Mouse (Mus musculus) right cerebral cortex, adult 2 months (tissue): ENCODE data around the gene Lancl3.
"Not testable (repeated sequence)": the region's sequence is repeated elsewhere in the genome, so short reads cannot be mapped to it uniquely, and the experiment has no call there.

Experiments used
- DNase-seq, 2 experiments: peaks; one replicate each; pipeline ENCODE4 v3.0.0; 2021 to 2022; ENCODE audit warnings: low spot score in 2 of 2

The Lancl3 gene

GRCm38 (mm10) chrX:9259267-9259666, 59.6 kb downstream of the Lancl3 start:
- no peak for DNase-seq

GRCm38 (mm10) chrX:9271112-9271511, 71.4 kb downstream of the Lancl3 start:
- no peak for DNase-seq

- no peak for DNase-seq
Observed at GRCm38 (mm10) chrX:9271947-9272459, 72.3 kb downstream of the Lancl3 start.

- DNase-seq = peak; percentile 22 to 49
Observed at GRCm38 (mm10) chrX:9272460-9273361, 73.0 kb downstream of the Lancl3 start, which contains the start of gene Xk. TSS of gene Xk (plus strand) at chrX:9272756.

- DNase-seq = no peak
Observed at GRCm38 (mm10) chrX:9273377-9274002, 73.8 kb downstream of the Lancl3 start.

GRCm38 (mm10) chrX:9274321-9274720, 74.6 kb downstream of the Lancl3 start:
- DNase-seq = no peak

- not testable (repeated sequence) for DNase-seq
Observed at GRCm38 (mm10) chrX:9283464-9283863, 83.8 kb downstream of the Lancl3 start, which contains the start of gene H2al1m. TSS of gene H2al1m (plus strand) at chrX:9283764.

GRCm38 (mm10) chrX:9293140-9293829, 93.6 kb downstream of the Lancl3 start:
- DNase-seq = not testable (repeated sequence)

- DNase-seq = no peak
Observed at GRCm38 (mm10) chrX:9298413-9298864, 98.7 kb downstream of the Lancl3 start.

GRCm38 (mm10) chrX:9302791-9303190, 103.1 kb downstream of the Lancl3 start:
- DNase-seq = no peak

- no peak for DNase-seq
Observed at GRCm38 (mm10) chrX:9303455-9303854, 103.8 kb downstream of the Lancl3 start.

GRCm38 (mm10) chrX:9316457-9316856, 116.8 kb downstream of the Lancl3 start:
- not testable (repeated sequence) for DNase-seq
